Comparison of ENCODE assay signal across 8 mouse cellular contexts in the genomic region with DNA sequence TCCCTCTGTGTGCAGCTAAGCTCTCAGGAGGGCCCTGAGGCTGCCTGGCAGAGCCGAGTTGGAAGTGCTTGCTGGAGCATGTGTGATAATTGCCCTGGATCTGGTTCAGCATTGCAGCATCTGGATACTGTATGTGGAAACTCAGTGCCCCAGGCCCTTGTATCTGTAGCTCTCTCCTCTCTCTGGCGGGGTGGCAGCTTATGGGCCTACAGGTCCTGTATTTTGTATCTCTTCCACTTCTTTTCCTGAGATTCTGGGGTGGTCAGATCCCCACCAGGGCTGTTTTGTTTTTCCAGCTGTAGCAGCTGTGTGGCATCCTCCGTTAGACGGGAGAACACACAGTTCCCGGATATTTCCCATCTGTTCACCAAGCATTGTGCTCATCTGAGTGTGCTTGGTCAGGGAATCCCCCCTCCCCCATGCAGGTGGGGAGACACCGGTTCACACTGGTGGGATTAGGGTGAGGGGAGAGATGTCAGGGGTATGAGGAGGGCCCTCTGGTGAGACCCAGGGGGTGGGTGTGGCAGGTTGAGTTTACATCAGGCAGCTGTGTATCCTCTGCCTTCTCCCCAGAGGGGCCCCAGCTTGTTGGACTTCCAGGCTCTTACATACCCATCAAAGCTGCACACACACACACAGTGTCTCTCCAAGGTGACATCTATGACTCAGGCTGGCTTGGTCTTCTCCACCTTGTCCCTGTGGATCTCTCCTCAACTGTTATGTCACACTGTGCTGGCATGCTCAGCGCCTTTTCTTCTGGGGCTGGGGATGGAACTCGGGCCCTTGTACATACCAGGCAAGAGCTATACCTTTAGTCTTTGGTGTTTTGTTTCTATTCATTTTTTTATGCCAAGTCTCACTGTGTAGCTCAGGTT. TPM values are rescaled to one million over a fixed set of nuclear protein-coding genes. Genes with fewer than 3 reads are reported as not detected.
DNase-seq lines count a peak whose midpoint lies in the region; ATAC-seq lines count a peak whose summit lies in the region.

No protein-coding gene starts in this region.

- H3K27ac ChIP-seq in forebrain, embryonic 10.5 days = 0 out of 2 replicates have a peak overlapping the region, but pooled peaks have one; percentile 33
- H3K27ac ChIP-seq in forebrain, embryonic 14.5 days (ENCODE audit: low read depth, low read length) = no peak overlapping the region
- no peak overlapping the region for H3K27ac ChIP-seq in lung, embryonic 16.5 days (ENCODE audit: low read length)

- no peak overlapping the region for H3K4me3 ChIP-seq in forebrain, embryonic 10.5 days
- no peak overlapping the region for H3K4me3 ChIP-seq in forebrain, embryonic 14.5 days (ENCODE audit: low read depth, low read length)
- H3K4me3 ChIP-seq in lung, embryonic 16.5 days (ENCODE audit: low read length) = no peak overlapping the region

- no peaks in the 10 kb centered on the region for H3K9me3 ChIP-seq in forebrain, embryonic 10.5 days
- no peaks in the 10 kb centered on the region for H3K9me3 ChIP-seq in forebrain, embryonic 14.5 days (replicated peaks; ENCODE audit: control insufficient read depth, low read length)
- H3K9me3 ChIP-seq in lung, embryonic 16.5 days (ENCODE audit: control insufficient read depth, low read length) = no peaks in the 10 kb centered on the region

- peaks cover 9% of the 10 kb centered on the region; the same call in 1 of the 2 replicates for H3K4me1 ChIP-seq in forebrain, embryonic 10.5 days
- no peaks in the 10 kb centered on the region for H3K4me1 ChIP-seq in forebrain, embryonic 14.5 days (ENCODE audit: control insufficient read depth, insufficient read depth, low read length)
- H3K4me1 ChIP-seq in lung, embryonic 16.5 days (replicated peaks; ENCODE audit: control insufficient read depth, insufficient read depth, low read length) = no peaks in the 10 kb centered on the region

- ATAC-seq in forebrain, embryonic 14.5 days = no peak
- ATAC-seq in lung, embryonic 16.5 days (ENCODE audit: low read depth) = peak; percentile 48
- ATAC-seq in activated CD4-positive, CD25-positive, alpha-beta regulatory T cell, adult 4 months = no peak
- ATAC-seq in erythroid progenitor cell, adult 5-6 weeks (replicated peaks; ENCODE audit: low FRiP score, poor library complexity, severe bottlenecking) = no peak

- H3K4me2 ChIP-seq in forebrain, embryonic 14.5 days (ENCODE audit: low read length) = no peak overlapping the region
- no peak overlapping the region for H3K4me2 ChIP-seq in lung, embryonic 16.5 days (ENCODE audit: low read depth, low read length)

- no peaks in the 10 kb centered on the region for H3K27me3 ChIP-seq in forebrain, embryonic 10.5 days (ENCODE audit: poor library complexity, severe bottlenecking)
- no peaks in the 10 kb centered on the region for H3K27me3 ChIP-seq in forebrain, embryonic 14.5 days (replicated peaks; ENCODE audit: control insufficient read depth, insufficient read depth, low read length)
- no peaks in the 10 kb centered on the region for H3K27me3 ChIP-seq in lung, embryonic 16.5 days (ENCODE audit: control insufficient read depth, insufficient read depth, low read depth, low read length)

- no peaks in the 10 kb centered on the region for H3K36me3 ChIP-seq in forebrain, embryonic 10.5 days (replicated peaks)
- H3K36me3 ChIP-seq in forebrain, embryonic 14.5 days (ENCODE audit: control insufficient read depth, insufficient read depth, low read length) = no peaks in the 10 kb centered on the region
- no peaks in the 10 kb centered on the region for H3K36me3 ChIP-seq in lung, embryonic 16.5 days (ENCODE audit: control insufficient read depth, insufficient read depth, low read length)

- DNase-seq in forebrain, embryonic 10.5 days (ENCODE audit: extremely low spot score, low spot score) = no peak
- no peak for DNase-seq in forebrain, embryonic 14.5 days (ENCODE audit: low spot score)
- DNase-seq in adipocyte (ENCODE audit: low spot score) = peak; percentile 78
- DNase-seq in heart, adult 9 months (ENCODE audit: low spot score in 2 of 2) = peak; percentile 56
- DNase-seq in layer of hippocampus, postnatal 36 days = no peak

- WGBS in forebrain, embryonic 10.5 days = 64% methylated on average over 8 of the region's 8 CpGs
- WGBS in forebrain, embryonic 14.5 days = 72% methylated on average over 8 of the region's 8 CpGs
- WGBS in lung, embryonic 16.5 days = 46% methylated on average over 8 of the region's 8 CpGs

- no peak overlapping the region for H3K9ac ChIP-seq in forebrain, embryonic 14.5 days (ENCODE audit: low read length)
- H3K9ac ChIP-seq in lung, embryonic 16.5 days (ENCODE audit: low read length) = no peak overlapping the region

RNA-seq across cellular contexts. Expression of gene Arhgef3, which starts 30.7 kb away (rescaled TPM):
- 1.6 and 2.4 TPM in 2 replicates for polyA plus RNA-seq in forebrain, embryonic 10.5 days (2016; fragmentation: Nextera tagmentation; extraction: Ambion mirVana)
- polyA plus RNA-seq in forebrain, embryonic 14.5 days (2014; fragmentation: Nextera tagmentation; extraction: Ambion mirVana) = 3.0 and 4.1 TPM in 2 replicates
- polyA plus RNA-seq in lung, embryonic 16.5 days (2015; fragmentation: Nextera tagmentation; extraction: Ambion mirVana) = 12.8 and 13.8 TPM in 2 replicates
- polyA plus RNA-seq in activated CD4-positive, CD25-positive, alpha-beta regulatory T cell, adult 4 months (2017; shearing (Covaris generic)) = 100 to 1,000 TPM; 120 to 133 TPM
- 4.3 and 6.3 TPM in 2 replicates for total RNA-seq in erythroid progenitor cell, adult 5-6 weeks (2015; ENCODE audit: low replicate concordance)
- total RNA-seq in erythroid progenitor cell, adult 5-6 weeks (2017; ENCODE audit: low replicate concordance) = 3.9 and 5.8 TPM in 2 replicates
- 10 to 100 TPM; 76.8 to 85.8 TPM for total RNA-seq in layer of hippocampus, postnatal 36 days (2021)

Comparison
In these comparisons a context has a peak if more than half of its experiments do, and no peak if none do; other contexts are left out.
1. DNase-seq: peak in adipocyte (single experiment) and heart, adult 9 months (2 of 2); none in forebrain, embryonic 10.5 days (single experiment), forebrain, embryonic 14.5 days (single experiment) and layer of hippocampus, postnatal 36 days (0 of 2).